Mouse (Mus musculus) E14TG2a.4 (cell line): ENCODE measurements at regions not wholly inside any gene's neighbourhood (a gene's known extent, or its start where the extent isn't known, plus 50 kb on each side); places are given as distances from the start of the nearest gene placed in this dataset.

Experiments
- H3K27me3 ChIP-seq: 2 replicates; pipeline ENCODE4 v1.6.1; 2014; ENCODE audit warnings: low read length, control low read depth; ENCODE audit not compliant: insufficient read depth
- H3K36me3 ChIP-seq: 2 replicates; pipeline ENCODE4 v1.6.1; 2014; ENCODE audit warnings: low read length, control low read depth; ENCODE audit not compliant: insufficient read depth
- H3K4me1 ChIP-seq: replicated peaks from 2 replicates; pipeline ENCODE4 v1.6.1; 2014; ENCODE audit warnings: low read depth, low read length, control low read depth
- H3K4me3 ChIP-seq: replicated peaks from 2 replicates; pipeline ENCODE4 v1.5.1; 2014; ENCODE audit warnings: mild to moderate bottlenecking, low read length
- H3K9me3 ChIP-seq: 2 replicates; pipeline ENCODE4 v1.6.1; 2014; ENCODE audit warnings: low read length, control low read depth
- CTCF ChIP-seq: conservative IDR thresholded peaks from 2 replicates; pipeline ENCODE4 v1.5.1; 2014; ENCODE audit warnings: low read length
- NANOG ChIP-seq: IDR thresholded peaks from 2 replicates; pipeline ENCODE4 v1.6.1; 2014; ENCODE audit warnings: borderline replicate concordance, low read length, mixed read lengths
- POU5F1 ChIP-seq: IDR thresholded peaks from 2 replicates; pipeline ENCODE4 v1.6.1; 2014; ENCODE audit warnings: low read length, borderline replicate concordance

GRCm38 (mm10) chr11:82668026-82668425, 96.1 kb downstream of the Cct6b start:
- no peaks in the 10 kb centered on the region for H3K36me3 ChIP-seq
- TF ChIP-seq NANOG (no peak), POU5F1 (no peak), CTCF (no peak)

GRCm38 (mm10) chr11:82664076-82664475, 100.0 kb downstream of the Cct6b start:
- Histone ChIP-seq H3K27me3 (peaks cover 27% of the 10 kb centered on the region), H3K4me1 (peaks cover 43% of the 10 kb centered on the region), H3K4me3 (no peak overlapping the region), H3K36me3 (no peaks in the 10 kb centered on the region), H3K9me3 (no peaks in the 10 kb centered on the region)
- TF ChIP-seq POU5F1 = no peak

More at GRCm38 (mm10) chr11:82668026-82668425, 96.1 kb downstream of the Cct6b start:
- peaks cover 25% of the 10 kb centered on the region for H3K27me3 ChIP-seq
- peaks cover 22% of the 10 kb centered on the region for H3K4me1 ChIP-seq
- no peak overlapping the region for H3K4me3 ChIP-seq
- H3K9me3 ChIP-seq = no peaks in the 10 kb centered on the region

- no peak overlapping the region for H3K4me3 ChIP-seq
- TF ChIP-seq POU5F1 (peak; percentile 40; the same call in 1 of the 2 replicates), CTCF (no peak), NANOG (peak; percentile 74; the same call in 1 of the 2 replicates)
- no peaks in the 10 kb centered on the region for H3K9me3 ChIP-seq
- H3K27me3 ChIP-seq = peaks cover 23% of the 10 kb centered on the region
- H3K36me3 ChIP-seq = no peaks in the 10 kb centered on the region
- H3K4me1 ChIP-seq = peaks cover 43% of the 10 kb centered on the region
Observed at GRCm38 (mm10) chr11:82662086-82662485, 102.0 kb downstream of the Cct6b start.

- TF ChIP-seq POU5F1 = no peak
- Histone ChIP-seq H3K36me3 (no peaks in the 10 kb centered on the region), H3K9me3 (no peaks in the 10 kb centered on the region), H3K27me3 (peaks cover 53% of the 10 kb centered on the region), H3K4me3 (no peak overlapping the region), H3K4me1 (no peaks in the 10 kb centered on the region)
Observed at GRCm38 (mm10) chr11:82651751-82652150, 112.4 kb downstream of the Cct6b start.

- peaks cover 21% of the 10 kb centered on the region for H3K4me1 ChIP-seq
- no peak overlapping the region for H3K4me3 ChIP-seq
- TF ChIP-seq CTCF = no peak
- TF ChIP-seq NANOG = no peak
- no peak for TF ChIP-seq POU5F1
- peaks cover 18% of the 10 kb centered on the region; the same call in 1 of the 2 replicates for H3K27me3 ChIP-seq
- H3K36me3 ChIP-seq = no peaks in the 10 kb centered on the region
- peaks cover 5% of the 10 kb centered on the region; the same call in 1 of the 2 replicates for H3K9me3 ChIP-seq
Observed at GRCm38 (mm10) chr11:82638513-82638912, 125.6 kb downstream of the Cct6b start.

GRCm38 (mm10) chr11:82632191-82632590, 131.9 kb downstream of the Cct6b start:
- Histone ChIP-seq H3K27me3 (no peaks in the 10 kb centered on the region; the same call in 1 of the 2 replicates), H3K36me3 (no peaks in the 10 kb centered on the region), H3K4me1 (peaks cover 49% of the 10 kb centered on the region), H3K9me3 (peaks cover 17% of the 10 kb centered on the region), H3K4me3 (no peak overlapping the region)
- TF ChIP-seq POU5F1 = no peak

- H3K36me3 ChIP-seq = no peaks in the 10 kb centered on the region
- no peaks in the 10 kb centered on the region; the same call in 1 of the 2 replicates for H3K27me3 ChIP-seq
- TF ChIP-seq CTCF = no peak
- no peak for TF ChIP-seq NANOG
- no peak for TF ChIP-seq POU5F1
- no peak overlapping the region for H3K4me3 ChIP-seq
- peaks cover 17% of the 10 kb centered on the region for H3K9me3 ChIP-seq
- H3K4me1 ChIP-seq = peaks cover 49% of the 10 kb centered on the region
Observed at GRCm38 (mm10) chr11:82631387-82631786, 132.7 kb downstream of the Cct6b start.

- no peak for TF ChIP-seq CTCF
- TF ChIP-seq NANOG = no peak
- TF ChIP-seq POU5F1 = no peak
- Histone ChIP-seq H3K9me3 (no peaks in the 10 kb centered on the region), H3K4me1 (peaks cover 20% of the 10 kb centered on the region), H3K4me3 (no peak overlapping the region), H3K36me3 (no peaks in the 10 kb centered on the region), H3K27me3 (peaks cover 17% of the 10 kb centered on the region)
Observed at GRCm38 (mm10) chr11:82626501-82627111, 137.5 kb downstream of the Cct6b start.

GRCm38 (mm10) chr11:82621061-82621460, 143.1 kb downstream of the Cct6b start:
- Histone ChIP-seq H3K9me3 (no peaks in the 10 kb centered on the region), H3K4me1 (peaks cover 6% of the 10 kb centered on the region), H3K36me3 (no peaks in the 10 kb centered on the region), H3K27me3 (peaks cover 40% of the 10 kb centered on the region), H3K4me3 (no peak overlapping the region)
- TF ChIP-seq NANOG (no peak), POU5F1 (no peak), CTCF (no peak)
